Mouse (Mus musculus) heart, postnatal 14 days (tissue): ENCODE results near the gene Kdm4b. TPM values are rescaled to one million over a fixed set of nuclear protein-coding genes. Genes with fewer than 3 reads are reported as not detected.
A peak's percentile ranks its signal among the peaks of the same experiment; 100 is the strongest.

Source experiments
- DNase-seq, 2 experiments: peaks; one replicate each; pipeline ENCODE4 v3.0.0; 2021 to 2022
- intact Hi-C: fragments of 180-260 bp; cut with DNase I; formaldehyde crosslinking; loops from one replicate; pipeline ENCODE4 v1.15.1; 2025
- total RNA-seq, 2 experiments: library from RNA; stranded (reverse); gene quantifications; 2 replicates each; pipeline ENCODE4 v1.2.3; 2021

Kdm4b gene
- total RNA-seq, 2 experiments from 2014 or later, result 44.3 to 44.9 TPM

GRCm38 (mm10) chr17:56338909-56339308 is 13.0 kb downstream of the Kdm4b start:
- intact Hi-C loops, result no loop called here
- DNase-seq, result peak; percentile 39 to 61

- DNase-seq, result no peak
- intact Hi-C loops, result no loop called here
These were observed 14.9 kb downstream of the Kdm4b start for GRCm38 (mm10) chr17:56340717-56341116.

GRCm38 (mm10) chr17:56343466-56343865 is 17.6 kb downstream of the Kdm4b start:
- intact Hi-C loops, result no loop called here
- DNase-seq, result no peak

GRCm38 (mm10) chr17:56345364-56345763 is 19.5 kb downstream of the Kdm4b start:
- intact Hi-C loops, result no loop called here
- no peak for DNase-seq

GRCm38 (mm10) chr17:56348128-56348527 is 22.3 kb downstream of the Kdm4b start:
- intact Hi-C loops, result no loop called here
- DNase-seq, result no peak

- intact Hi-C loops, result no loop called here
These were observed 22.7 kb downstream of the Kdm4b start for GRCm38 (mm10) chr17:56348586-56348985.

GRCm38 (mm10) chr17:56350694-56351093 is 24.8 kb downstream of the Kdm4b start:
- intact Hi-C loops, result loop anchor here (2.0 kb wide), 1 partner anchor 58 kb away; the partner anchor contains the start of gene Plin3
- DNase-seq, result peak; percentile 83 to 93

More at GRCm38 (mm10) chr17:56348586-56348985, 22.7 kb downstream of the Kdm4b start:
- no peak for DNase-seq

GRCm38 (mm10) chr17:56356921-56357885 is 31.3 kb downstream of the Kdm4b start:
- intact Hi-C loops, result loop anchor here (1.0 to 5.0 kb wide), 3 partner anchors 122 to 310 kb away; no protein-coding TSS in a partner anchor
- DNase-seq, result peak; percentile 67 to 78

GRCm38 (mm10) chr17:56359183-56359725 is 33.4 kb downstream of the Kdm4b start:
- no peak for DNase-seq
- intact Hi-C loops, result loop anchor here (5.0 kb wide), 1 partner anchor 308 kb away; no protein-coding TSS in a partner anchor

GRCm38 (mm10) chr17:56359864-56360263 is 34.0 kb downstream of the Kdm4b start:
- intact Hi-C loops, result loop anchor here (5.0 kb wide), 1 partner anchor 307 kb away; no protein-coding TSS in a partner anchor

GRCm38 (mm10) chr17:56360451-56360850 is 34.6 kb downstream of the Kdm4b start:
- DNase-seq, result no peak
- intact Hi-C loops, result no loop called here

More at GRCm38 (mm10) chr17:56359864-56360263, 34.0 kb downstream of the Kdm4b start:
- DNase-seq, result no peak

GRCm38 (mm10) chr17:56361542-56361941 is 35.7 kb downstream of the Kdm4b start:
- no peak for DNase-seq
- intact Hi-C loops, result no loop called here

GRCm38 (mm10) chr17:56365791-56366673 is 40.2 kb downstream of the Kdm4b start:
- intact Hi-C loops, result no loop called here
- no peak for DNase-seq

- intact Hi-C loops, result no loop called here
- DNase-seq, result no peak
These were observed 42.5 kb downstream of the Kdm4b start for GRCm38 (mm10) chr17:56368291-56368790.

- intact Hi-C loops, result no loop called here
- no peak for DNase-seq
These were observed 44.2 kb downstream of the Kdm4b start for GRCm38 (mm10) chr17:56370090-56370489.

- intact Hi-C loops, result no loop called here
- DNase-seq, result no peak
These were observed 45.3 kb downstream of the Kdm4b start for GRCm38 (mm10) chr17:56371029-56371660.

GRCm38 (mm10) chr17:56372109-56372508 is 46.2 kb downstream of the Kdm4b start:
- intact Hi-C loops, result no loop called here
- DNase-seq, result no peak

- intact Hi-C loops, result no loop called here
- DNase-seq, result no peak
These were observed 47.5 kb downstream of the Kdm4b start for GRCm38 (mm10) chr17:56373136-56374034.

GRCm38 (mm10) chr17:56374851-56375250 is 49.0 kb downstream of the Kdm4b start:
- DNase-seq, result no peak
- intact Hi-C loops, result no loop called here
